Mouse (Mus musculus) thymus, adult 2 months (tissue): Measurements from ENCODE around the gene Negr1.

Experiments
- CTCF ChIP-seq: fragments of 200-500 bp; IDR thresholded peaks from 2 replicates; pipeline ENCODE4 v1.5.1; 2012; ENCODE audit warnings: mild to moderate bottlenecking, control low read depth, low read length, moderate library complexity, borderline replicate concordance; ENCODE audit not compliant: control insufficient read depth, poor library complexity, insufficient read depth; ENCODE audit errors: extremely low read depth
- POLR2A ChIP-seq: fragments of 200-500 bp; IDR thresholded peaks from 2 replicates; pipeline ENCODE4 v1.6.1; 2012; ENCODE audit warnings: mild to moderate bottlenecking, low read length, control low read depth, moderate library complexity; ENCODE audit not compliant: control insufficient read depth, poor library complexity, insufficient read depth; ENCODE audit errors: extremely low read depth

DNA sequence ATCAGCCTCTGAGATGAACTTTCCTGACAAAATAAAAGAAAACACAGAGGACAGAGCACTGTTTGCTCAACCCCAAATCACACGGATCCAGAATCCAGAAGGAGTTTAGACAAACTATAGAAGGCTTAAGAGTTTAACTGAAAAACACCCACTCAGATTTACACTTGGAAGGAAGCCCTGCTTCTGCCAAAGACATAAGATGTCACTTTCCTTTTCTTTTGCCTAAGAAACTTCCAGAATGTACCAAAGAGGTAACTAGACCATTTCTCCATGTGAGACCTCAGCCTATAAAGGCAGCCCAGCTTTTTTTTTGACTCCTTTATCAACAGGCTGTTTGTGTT is 518.3 kb downstream of the Negr1 start:
- TF ChIP-seq POLR2A, result no peak
- no peak for TF ChIP-seq CTCF
